Mouse (Mus musculus): ENCODE measurements around the gene Smg7. TPM values are rescaled to one million over a fixed set of nuclear protein-coding genes. Genes with fewer than 3 reads are reported as not detected.

Gene Smg7
- polyA plus RNA-seq, 1 experiment from 2014 or later, result 21.9 TPM

DNA sequence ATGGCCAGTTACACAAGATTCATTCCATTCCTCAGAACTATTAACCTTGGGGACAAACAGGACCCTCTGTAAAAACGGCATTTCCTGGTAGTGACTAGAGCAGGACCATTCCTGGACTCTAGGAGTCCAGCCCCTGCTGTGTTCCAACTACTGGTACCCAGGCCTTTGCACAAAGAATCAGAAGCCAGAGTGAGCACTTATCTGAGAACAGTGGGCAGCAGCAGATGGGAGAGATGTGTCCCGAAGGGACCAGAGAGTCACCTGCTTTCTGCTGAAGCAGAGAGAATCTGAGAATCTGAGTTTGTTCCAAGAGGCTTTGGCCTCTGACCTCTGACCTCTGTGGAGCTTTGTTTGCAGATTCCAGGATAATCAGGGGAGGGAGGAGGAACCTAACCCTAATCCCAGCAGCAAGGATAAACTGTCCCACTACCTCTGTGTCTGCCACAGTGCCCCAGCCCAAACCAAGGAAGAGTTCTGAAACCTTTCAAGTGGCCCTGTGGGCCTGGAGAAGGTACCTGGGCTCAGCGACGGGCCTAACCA lies 114.3 kb downstream of the Smg7 start:
- H3K4me2 ChIP-seq, result no peak overlapping the region
- peaks cover 19% of the 10 kb centered on the region for H3K4me1 ChIP-seq (replicated peaks)
- no peak overlapping the region for H3K9ac ChIP-seq
- H3K27ac ChIP-seq, result no peak overlapping the region
- H3K27me3 ChIP-seq, result no peaks in the 10 kb centered on the region
- ATAC-seq (replicated peaks; ENCODE audit: insufficient number of reproducible peaks, insufficient read depth, low FRiP score, low read depth), result no peak
- H3K4me3 ChIP-seq, result no peak overlapping the region
- H3K9me3 ChIP-seq (replicated peaks), result no peaks in the 10 kb centered on the region
- WGBS, result 60% methylated on average over 4 of the region's 4 CpGs
- H3K36me3 ChIP-seq, result no peaks in the 10 kb centered on the region

Other genes with a start within 250 kb of the Smg7 start
- not detected in 2 replicates for gene Apobec4, start 152.1 kb downstream of the Smg7 start, polyA plus RNA-seq (2015; fragmentation: Nextera tagmentation; extraction: Ambion mirVana)
- 54.7 and 64.6 TPM in 2 replicates for gene Rgl1, start 136.3 kb downstream of the Smg7 start, polyA plus RNA-seq (2015; fragmentation: Nextera tagmentation; extraction: Ambion mirVana)
- 189 and 199 TPM in 2 replicates for gene Arpc5, start 136.1 kb downstream of the Smg7 start, polyA plus RNA-seq (2015; fragmentation: Nextera tagmentation; extraction: Ambion mirVana)
- gene Ncf2, start 102.5 kb downstream of the Smg7 start, polyA plus RNA-seq (2015; fragmentation: Nextera tagmentation; extraction: Ambion mirVana), result 3.3 and 5.8 TPM in 2 replicates
- gene Nmnat2, start 52.3 kb upstream of the Smg7 start, polyA plus RNA-seq (2015; fragmentation: Nextera tagmentation; extraction: Ambion mirVana), result 0.89 and 1.3 TPM in 2 replicates

All from heart, embryonic 15.5 days (tissue).